Mouse (Mus musculus) 3134 (cell line): ENCODE data around the gene Acvr1c.

Experiments
- DNase-seq: peaks from one replicate; pipeline ENCODE4 v3.0.0-alpha.2; 2011; ENCODE audit warnings: low spot score; ENCODE audit not compliant: insufficient read length; ENCODE audit errors: extremely low read depth

The Acvr1c gene

DNA sequence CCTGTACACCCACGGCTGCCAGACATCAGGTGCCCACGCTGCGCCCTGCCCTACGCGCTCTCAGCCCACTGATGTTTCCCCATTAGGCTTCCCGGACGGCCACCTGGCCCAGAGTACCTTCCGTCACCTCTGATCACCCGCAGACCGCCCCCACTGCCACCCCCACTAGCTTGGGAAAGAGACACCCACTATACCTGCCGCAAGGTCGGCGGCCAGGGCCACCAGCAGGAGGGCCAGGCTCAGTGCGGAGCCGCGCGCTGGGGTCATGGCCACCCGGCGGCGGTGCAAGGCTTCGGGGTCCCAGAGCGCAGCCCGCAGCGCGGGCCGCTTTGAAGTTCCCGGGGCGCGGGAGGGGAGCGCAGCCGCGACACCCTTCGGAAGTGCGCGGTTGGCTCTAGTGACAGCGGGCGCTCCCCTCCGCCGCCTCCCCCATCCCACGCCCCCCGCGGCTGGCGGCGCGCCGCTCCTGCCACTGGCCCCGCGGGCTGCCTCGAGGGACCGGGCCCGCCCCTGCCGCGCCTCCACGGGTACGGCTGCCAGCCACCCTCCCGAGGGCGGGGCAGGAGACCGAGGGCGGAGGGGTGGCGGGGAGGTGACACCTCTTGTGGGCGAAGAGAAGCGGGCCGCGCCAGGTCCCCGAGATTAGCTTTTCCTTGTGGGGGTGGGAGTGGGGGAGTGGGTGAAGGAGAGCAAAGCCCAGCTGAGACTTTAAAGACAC, at the start of gene Acvr1c:
Acvr1c (minus strand) TSS at position 482 of the 718 bp plus-strand sequence.
- DNase-seq: no peak

DNA sequence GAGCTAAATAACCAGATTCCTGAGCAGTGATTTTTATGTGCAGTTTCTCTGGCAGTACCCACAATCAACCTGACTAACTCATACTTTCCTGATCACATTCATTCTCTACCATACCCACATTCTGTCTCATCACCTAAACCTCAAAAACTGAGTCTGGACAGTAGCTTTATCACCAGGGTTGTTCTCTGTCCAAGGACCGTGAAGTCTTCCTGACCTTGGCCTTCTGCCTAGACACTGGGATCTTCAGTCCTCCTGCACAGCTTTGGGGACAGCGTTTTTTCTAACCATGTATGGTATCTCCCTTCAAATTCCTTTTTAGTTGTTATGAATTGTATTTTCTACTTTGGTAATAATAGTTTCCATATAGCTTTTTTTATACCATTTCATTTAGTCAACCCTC, 45.8 kb upstream of the Acvr1c start:
- DNase-seq: no peak

DNA sequence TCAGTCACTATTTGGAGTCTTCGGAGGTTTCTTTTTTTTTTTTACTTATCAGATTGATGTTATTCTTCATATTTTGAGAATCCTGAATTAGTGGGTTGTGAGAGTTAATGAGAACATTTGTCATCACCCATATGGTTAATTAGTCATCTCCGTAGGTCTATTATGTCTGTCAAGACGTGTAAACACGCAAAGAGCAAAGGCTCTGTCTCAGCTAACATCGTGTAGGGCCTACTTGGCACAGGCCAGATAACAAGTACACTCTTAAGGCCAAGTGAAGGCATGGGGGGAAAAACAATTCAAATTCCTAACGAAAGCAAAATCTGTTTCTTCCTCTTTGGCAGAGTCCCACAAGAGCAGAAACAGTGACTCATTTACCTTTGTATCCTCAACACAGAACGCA, 30.9 kb upstream of the Acvr1c start:
- no peak for DNase-seq

DNA sequence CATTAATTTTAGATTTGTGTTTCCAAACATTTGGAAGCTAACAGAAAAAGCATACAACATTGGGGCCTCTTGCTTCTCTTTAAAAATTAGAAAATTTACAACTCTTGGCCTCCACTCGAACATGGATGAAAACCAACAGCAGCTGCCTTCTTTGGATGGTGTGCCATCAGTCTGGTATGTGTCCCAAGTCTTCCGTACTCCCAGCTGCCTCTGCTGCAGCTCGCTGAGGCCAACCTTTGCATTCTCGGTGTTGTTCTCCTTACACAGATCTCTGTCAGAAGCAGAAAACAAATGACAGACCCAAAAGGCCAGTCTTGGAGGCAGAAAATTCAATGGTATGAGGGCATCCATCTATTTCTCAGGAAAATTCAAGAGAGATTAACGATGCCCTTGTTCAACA, 22.3 kb upstream of the Acvr1c start:
- DNase-seq: no peak

GRCm38 (mm10) chr2:58379475-58379874, 21.8 kb upstream of the Acvr1c start:
- DNase-seq: no peak

DNA sequence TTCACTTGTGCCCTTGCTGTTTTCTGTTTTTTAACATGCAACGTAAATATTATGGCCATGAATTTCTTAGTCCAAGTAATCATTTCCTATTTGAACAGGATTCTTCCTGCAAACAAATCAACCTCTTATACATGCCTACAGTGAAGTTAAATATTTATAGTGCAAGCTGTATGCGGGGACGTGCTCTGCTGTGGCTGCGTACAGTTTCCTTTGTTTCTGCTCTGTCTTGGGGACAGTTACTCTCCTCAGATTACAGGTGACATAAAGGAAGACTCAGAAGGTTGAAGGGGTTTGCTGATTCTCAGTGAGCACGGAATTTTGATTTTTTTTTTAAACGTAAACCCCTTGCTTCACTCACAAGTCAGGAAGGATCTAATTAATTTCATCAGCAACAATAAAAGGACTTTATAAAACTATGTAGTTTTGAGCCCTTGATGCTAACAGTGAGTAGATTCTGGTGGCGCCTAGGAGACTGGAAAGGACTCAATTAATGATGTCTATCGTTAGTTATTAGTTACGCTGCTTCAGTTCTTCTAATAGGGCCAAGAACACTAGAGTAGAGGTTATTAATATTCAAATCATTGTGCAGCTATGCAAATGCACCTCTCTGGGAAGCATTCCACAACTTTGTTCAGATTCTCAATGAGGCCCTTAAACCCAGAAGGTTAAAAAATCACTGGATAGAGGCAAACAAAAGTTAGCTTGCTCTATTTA, 19.9 kb upstream of the Acvr1c start:
- no peak for DNase-seq

DNA sequence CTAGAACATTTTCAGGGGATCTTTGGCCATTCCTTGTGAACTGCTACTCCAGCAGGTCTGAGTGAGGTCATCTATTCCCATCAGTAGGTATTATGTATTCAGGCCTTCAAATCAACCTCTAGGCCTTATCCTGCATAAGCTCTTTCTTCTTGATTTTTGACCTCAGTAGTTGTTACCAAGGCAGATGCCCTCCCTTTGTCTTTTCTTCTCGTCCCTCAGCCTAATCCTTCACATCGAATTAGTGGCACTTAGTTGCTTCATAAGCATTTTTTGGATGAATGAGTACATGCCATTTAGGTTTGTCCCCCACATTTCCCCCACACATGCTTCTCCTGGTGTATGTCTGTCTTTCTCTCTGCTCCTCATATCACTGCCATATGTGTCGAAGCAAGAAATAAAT, 8.5 kb upstream of the Acvr1c start:
- no peak for DNase-seq

GRCm38 (mm10) chr2:58361361-58362046, 3.8 kb upstream of the Acvr1c start:
- DNase-seq: no peak

DNA sequence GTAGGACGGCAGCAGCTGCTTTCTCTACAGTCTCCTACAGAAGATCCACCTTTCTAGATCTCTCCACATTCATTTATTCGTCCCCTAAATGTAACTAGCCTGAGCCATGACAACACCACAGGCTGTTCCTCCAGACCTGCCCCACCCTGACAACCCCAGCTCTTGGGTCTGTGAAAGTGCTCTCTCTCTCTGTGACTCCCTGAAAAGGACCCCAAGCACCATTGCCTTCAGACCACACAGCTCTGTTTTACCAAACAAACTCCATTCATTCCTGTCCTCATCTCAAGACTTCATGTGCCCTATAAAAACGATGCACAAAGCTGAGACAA, 401 bp upstream of the Acvr1c start:
- no peak for DNase-seq

DNA sequence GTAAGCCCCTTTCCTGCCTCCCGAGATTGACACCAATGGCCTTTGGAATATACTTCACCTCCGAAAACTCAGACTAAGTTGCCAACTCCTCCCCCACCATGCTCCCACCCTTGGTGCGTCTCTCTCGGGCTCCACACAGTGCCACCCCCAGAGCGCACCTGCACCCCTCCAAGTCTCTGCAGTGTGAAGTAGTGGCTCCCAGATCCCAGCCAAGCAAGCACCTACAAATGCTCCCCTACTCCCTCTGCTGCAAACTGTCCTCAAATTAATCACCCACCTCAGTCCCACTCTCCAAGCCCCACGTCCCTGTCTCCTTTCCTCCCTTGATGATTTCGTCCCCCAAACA, 654 bp downstream of the Acvr1c start:
- DNase-seq: no peak

GRCm38 (mm10) chr2:58354389-58354788, 3.3 kb downstream of the Acvr1c start:
- no peak for DNase-seq

GRCm38 (mm10) chr2:58352846-58353245, 4.8 kb downstream of the Acvr1c start:
- DNase-seq: no peak

DNA sequence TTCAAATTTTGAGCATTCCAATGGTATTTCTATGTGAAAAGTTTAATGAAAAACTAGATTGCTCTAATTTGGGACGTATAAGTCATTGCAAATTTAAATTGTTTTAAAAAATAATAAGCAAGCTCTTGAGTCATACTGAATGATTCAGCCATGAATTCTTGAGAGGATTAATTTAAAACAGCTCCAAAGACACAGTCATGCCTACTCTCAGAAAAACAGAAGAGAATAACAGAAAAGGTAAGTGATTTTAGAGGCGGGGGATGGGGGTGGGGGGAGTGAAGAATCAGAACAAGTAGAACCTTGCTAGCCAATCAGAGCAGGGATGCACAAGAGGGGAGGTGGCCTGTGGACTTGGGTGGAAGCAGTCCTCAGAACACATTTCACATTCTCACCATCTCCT, 7.0 kb downstream of the Acvr1c start:
- no peak for DNase-seq

DNA sequence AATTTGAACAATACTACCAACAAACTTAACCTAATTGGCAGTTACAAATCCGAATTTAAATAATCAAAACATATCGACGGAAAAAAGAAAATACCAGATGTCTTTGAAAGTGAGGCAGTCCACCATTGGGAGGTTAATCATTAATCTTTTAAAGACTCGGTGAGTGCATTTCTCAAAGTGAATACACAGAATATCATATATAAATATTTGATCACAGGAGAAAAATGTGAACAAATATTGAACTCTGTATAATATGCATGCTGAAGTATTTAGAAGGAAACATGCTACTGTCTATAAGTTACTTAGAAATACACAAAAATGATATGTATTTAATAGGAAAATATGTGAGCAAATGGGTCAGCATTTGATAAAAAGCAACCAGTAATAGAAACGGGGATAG, 21.0 kb downstream of the Acvr1c start:
- DNase-seq: no peak

- no peak for DNase-seq
These were observed 28.1 kb downstream of the Acvr1c start for GRCm38 (mm10) chr2:58329589-58329988.

- peak; percentile 9 for DNase-seq
These were observed 33.4 kb downstream of the Acvr1c start for GRCm38 (mm10) chr2:58324118-58324901.

DNA sequence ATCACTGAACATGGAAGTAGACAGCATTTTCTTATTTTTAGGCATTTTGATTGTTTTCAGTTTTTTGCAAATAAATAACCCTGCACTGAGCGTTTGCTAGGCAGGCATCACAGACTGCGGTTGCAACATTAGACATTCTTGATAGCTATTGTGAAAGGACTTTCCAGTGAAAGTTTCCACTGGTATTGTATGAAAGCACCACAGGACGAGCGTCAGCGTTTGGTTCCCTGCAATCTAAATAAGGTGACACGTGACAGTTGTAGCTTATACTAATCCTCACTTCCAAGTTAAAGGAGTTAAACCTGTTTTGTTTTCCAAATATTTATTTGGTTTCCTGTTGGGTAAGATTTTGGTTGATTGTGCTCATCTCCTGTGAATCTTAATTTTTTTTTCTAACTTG, 34.4 kb downstream of the Acvr1c start:
- no peak for DNase-seq

DNA sequence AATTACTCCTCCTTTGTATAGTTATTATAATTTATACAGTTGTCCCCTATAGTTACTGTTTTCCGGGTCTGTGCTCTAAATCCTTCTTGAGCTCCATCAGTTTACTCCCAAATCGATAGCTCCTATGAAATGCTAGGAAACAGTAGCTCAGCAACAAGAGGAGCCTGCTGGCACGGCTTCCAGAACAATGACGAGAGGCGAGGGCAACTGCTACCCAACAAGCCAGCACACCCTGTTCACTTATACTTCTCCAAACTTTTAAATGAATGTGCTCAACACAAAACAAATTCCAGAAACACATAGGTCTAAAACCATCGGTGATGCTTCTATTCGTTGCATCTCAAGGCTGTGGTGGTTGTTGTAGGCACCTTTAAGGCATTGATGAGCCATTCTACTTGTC, 41.5 kb downstream of the Acvr1c start:
- no peak for DNase-seq

- DNase-seq: no peak
These were observed 48.0 kb downstream of the Acvr1c start for GRCm38 (mm10) chr2:58309695-58310094.

- DNase-seq: no peak
These were observed 53.2 kb downstream of the Acvr1c start for GRCm38 (mm10) chr2:58304450-58304849.

GRCm38 (mm10) chr2:58289759-58290431, 67.8 kb downstream of the Acvr1c start:
- DNase-seq: no peak
